Mouse (Mus musculus): ENCODE measurements at regions not wholly inside any gene's neighbourhood (a gene's known extent, or its start where the extent isn't known, plus 50 kb on each side); places are given as distances from the start of the nearest gene placed in this dataset.
A peak's percentile ranks its signal among the peaks of the same experiment; 100 is the strongest.

GRCm38 (mm10) chr1:166804333-166804732 lies 122.7 kb upstream of the Fmo9 start:
- ATAC-seq (replicated peaks; ENCODE audit: low FRiP score, low TSS enrichment, poor library complexity, severe bottlenecking): no peak

GRCm38 (mm10) chr1:166807163-166807945 lies 125.7 kb upstream of the Fmo9 start:
- no peak for ATAC-seq (replicated peaks; ENCODE audit: low FRiP score, low TSS enrichment, poor library complexity, severe bottlenecking)

- peak; percentile 70 for ATAC-seq (replicated peaks; ENCODE audit: low FRiP score, low TSS enrichment, poor library complexity, severe bottlenecking)
Observed at GRCm38 (mm10) chr1:166811341-166812071, 129.9 kb upstream of the Fmo9 start.

- ATAC-seq (replicated peaks; ENCODE audit: low FRiP score, low TSS enrichment, poor library complexity, severe bottlenecking): peak; percentile 89
Observed at GRCm38 (mm10) chr1:166812072-166812461, 130.4 kb upstream of the Fmo9 start.

GRCm38 (mm10) chr1:166812920-166813439 lies 131.3 kb upstream of the Fmo9 start:
- no peak for ATAC-seq (replicated peaks; ENCODE audit: low FRiP score, low TSS enrichment, poor library complexity, severe bottlenecking)

GRCm38 (mm10) chr1:166817927-166818326 lies 136.3 kb upstream of the Fmo9 start:
- ATAC-seq (replicated peaks; ENCODE audit: low FRiP score, low TSS enrichment, poor library complexity, severe bottlenecking): no peak

GRCm38 (mm10) chr1:166818682-166819081 lies 137.0 kb upstream of the Fmo9 start:
- ATAC-seq (replicated peaks; ENCODE audit: low FRiP score, low TSS enrichment, poor library complexity, severe bottlenecking): peak; percentile 83

GRCm38 (mm10) chr1:166819420-166819819 lies 137.8 kb upstream of the Fmo9 start:
- no peak for ATAC-seq (replicated peaks; ENCODE audit: low FRiP score, low TSS enrichment, poor library complexity, severe bottlenecking)

GRCm38 (mm10) chr1:166820050-166820449 lies 138.4 kb upstream of the Fmo9 start:
- ATAC-seq (replicated peaks; ENCODE audit: low FRiP score, low TSS enrichment, poor library complexity, severe bottlenecking): no peak

GRCm38 (mm10) chr1:166821146-166821545 lies 139.5 kb upstream of the Fmo9 start:
- ATAC-seq (replicated peaks; ENCODE audit: low FRiP score, low TSS enrichment, poor library complexity, severe bottlenecking): no peak

- ATAC-seq (replicated peaks; ENCODE audit: low FRiP score, low TSS enrichment, poor library complexity, severe bottlenecking): no peak
Observed at GRCm38 (mm10) chr1:166837299-166837698, 155.7 kb upstream of the Fmo9 start.

- ATAC-seq (replicated peaks; ENCODE audit: low FRiP score, low TSS enrichment, poor library complexity, severe bottlenecking): peak; percentile 35; the same call in 1 of the 2 replicates
Observed at GRCm38 (mm10) chr1:166839833-166840232, 158.2 kb upstream of the Fmo9 start.

- ATAC-seq (replicated peaks; ENCODE audit: low FRiP score, low TSS enrichment, poor library complexity, severe bottlenecking): peak; percentile 42; the same call in 1 of the 2 replicates
Observed at GRCm38 (mm10) chr1:166843397-166843877, 157.8 kb upstream of the Fam78b start.

- no peak for ATAC-seq (replicated peaks; ENCODE audit: low FRiP score, low TSS enrichment, poor library complexity, severe bottlenecking)
Observed at GRCm38 (mm10) chr1:166846566-166846965, 154.7 kb upstream of the Fam78b start.

- no peak for ATAC-seq (replicated peaks; ENCODE audit: low FRiP score, low TSS enrichment, poor library complexity, severe bottlenecking)
Observed at GRCm38 (mm10) chr1:166847233-166847632, 154.0 kb upstream of the Fam78b start.

GRCm38 (mm10) chr1:166848015-166848535 lies 153.1 kb upstream of the Fam78b start:
- no peak for ATAC-seq (replicated peaks; ENCODE audit: low FRiP score, low TSS enrichment, poor library complexity, severe bottlenecking)

- ATAC-seq (replicated peaks; ENCODE audit: low FRiP score, low TSS enrichment, poor library complexity, severe bottlenecking): no peak
Observed at GRCm38 (mm10) chr1:166855988-166856387, 145.2 kb upstream of the Fam78b start.

GRCm38 (mm10) chr1:166866256-166866655 lies 135.0 kb upstream of the Fam78b start:
- ATAC-seq (replicated peaks; ENCODE audit: low FRiP score, low TSS enrichment, poor library complexity, severe bottlenecking): no peak

- ATAC-seq (replicated peaks; ENCODE audit: low FRiP score, low TSS enrichment, poor library complexity, severe bottlenecking): no peak
Observed at GRCm38 (mm10) chr1:166871258-166871657, 130.0 kb upstream of the Fam78b start.

- no peak for ATAC-seq (replicated peaks; ENCODE audit: low FRiP score, low TSS enrichment, poor library complexity, severe bottlenecking)
Observed at GRCm38 (mm10) chr1:166876452-166876851, 124.8 kb upstream of the Fam78b start.
